Mouse (Mus musculus): ENCODE measurements around the gene Ssh3. TPM values are rescaled to one million over a fixed set of nuclear protein-coding genes. Genes with fewer than 3 reads are reported as not detected.

The Ssh3 gene
- polyA plus RNA-seq, 1 experiment from 2014 or later, result 22.7 TPM

- Histone ChIP-seq H3K27ac (ENCODE audit: low read length) (peak overlapping the region; percentile 89), H3K9ac (replicated peaks; ENCODE audit: low read depth) (peak overlapping the region; percentile 90), H3K4me1 (ENCODE audit: insufficient read depth, low read depth, low read length) (peaks cover 40% of the 10 kb centered on the region), H3K9me3 (ENCODE audit: low read length) (no peaks in the 10 kb centered on the region), H3K4me2 (replicated peaks; ENCODE audit: low read depth, low read length) (peak overlapping the region; percentile 81), H3K27me3 (replicated peaks; ENCODE audit: insufficient read depth, low read length) (no peaks in the 10 kb centered on the region), H3K4me3 (ENCODE audit: low read depth, low read length) (peak overlapping the region; percentile 80), H3K36me3 (ENCODE audit: insufficient read depth, low read length) (no peaks in the 10 kb centered on the region)
- TF ChIP-seq EP300 (IDR thresholded peaks at IDR 0.05) (no peak), CTCF (IDR thresholded peaks at IDR 0.05) (no peak)
- WGBS, result under 1% methylated on average over 37 of the region's 68 CpGs
- ATAC-seq (peak; percentile 80), DNase-seq (ENCODE audit: low spot score) (peak; percentile 66)
Observed at GRCm38 (mm10) chr19:4305491-4306189, 36.7 kb upstream of the Ssh3 start.

DNA sequence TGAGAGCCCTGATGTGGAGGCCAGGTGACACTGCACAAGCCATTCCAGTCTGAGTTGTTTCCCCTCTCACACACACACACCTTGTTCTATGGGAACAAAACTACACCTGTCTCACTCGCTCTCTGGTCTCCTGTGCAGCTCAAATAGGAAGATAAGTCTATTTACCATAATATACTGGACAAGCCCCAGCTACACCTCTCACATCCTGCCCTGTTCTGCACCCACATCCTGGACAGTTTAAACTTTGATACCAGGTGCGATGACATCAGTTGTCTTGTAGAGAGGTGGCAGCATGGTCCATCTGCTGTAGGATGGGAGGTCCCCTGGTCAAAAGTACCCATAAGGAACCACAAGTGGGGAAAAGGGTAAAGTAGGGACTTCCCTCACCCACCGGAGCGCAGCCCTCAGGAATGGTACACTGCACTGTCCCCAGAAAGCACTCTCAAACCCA lies 35.9 kb upstream of the Ssh3 start:
- no peak for TF ChIP-seq EP300 (IDR thresholded peaks at IDR 0.05)
- TF ChIP-seq CTCF (IDR thresholded peaks at IDR 0.05), result no peak
- no peaks in the 10 kb centered on the region for H3K27me3 ChIP-seq (replicated peaks; ENCODE audit: insufficient read depth, low read length)
- WGBS, result 24% methylated on average over 4 of the region's 4 CpGs
- H3K4me3 ChIP-seq (ENCODE audit: low read depth, low read length), result peak overlapping the region; percentile 80
- H3K4me2 ChIP-seq (replicated peaks; ENCODE audit: low read depth, low read length), result peak overlapping the region; percentile 81
- H3K9ac ChIP-seq (replicated peaks; ENCODE audit: low read depth), result peak overlapping the region; percentile 90
- peaks cover 46% of the 10 kb centered on the region for H3K4me1 ChIP-seq (ENCODE audit: insufficient read depth, low read depth, low read length)
- ATAC-seq, result no peak
- H3K36me3 ChIP-seq (ENCODE audit: insufficient read depth, low read length), result no peaks in the 10 kb centered on the region
- H3K27ac ChIP-seq (ENCODE audit: low read length), result peak overlapping the region; percentile 43; the same call in 1 of the 2 replicates
- DNase-seq (ENCODE audit: low spot score), result peak; percentile 30
- no peaks in the 10 kb centered on the region for H3K9me3 ChIP-seq (ENCODE audit: low read length)

DNA sequence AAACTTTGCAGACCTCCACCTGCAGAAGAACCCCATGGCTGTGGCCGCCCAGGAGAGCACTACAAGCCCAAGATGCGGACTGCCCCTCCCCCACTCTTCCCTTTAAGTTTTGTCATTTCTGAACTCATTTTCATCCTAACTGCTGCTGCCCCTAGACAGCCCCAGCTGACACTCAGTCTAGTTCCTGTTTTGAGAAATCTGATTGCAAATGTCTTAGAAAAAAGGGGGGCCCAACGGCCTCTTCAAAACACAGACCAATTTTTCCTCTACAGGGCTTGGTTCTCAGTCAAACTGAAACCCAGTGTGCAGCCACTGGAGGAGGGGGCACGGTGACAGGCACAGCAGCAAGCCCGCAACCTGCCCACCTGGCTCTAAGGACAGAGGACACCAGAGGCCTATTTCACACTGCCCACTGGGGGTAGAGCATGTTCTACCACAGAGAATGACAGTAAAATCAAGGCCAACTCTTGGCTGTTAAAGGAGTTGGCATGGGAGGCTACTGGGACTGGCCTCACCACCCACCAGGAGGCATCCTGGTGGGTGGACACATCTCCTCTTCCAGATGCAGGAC lies 35.4 kb upstream of the Ssh3 start:
- WGBS, result 46% methylated on average over 5 of the region's 5 CpGs
- H3K36me3 ChIP-seq (ENCODE audit: insufficient read depth, low read length), result no peaks in the 10 kb centered on the region
- peak overlapping the region; percentile 43; the same call in 1 of the 2 replicates for H3K27ac ChIP-seq (ENCODE audit: low read length)
- H3K4me1 ChIP-seq (ENCODE audit: insufficient read depth, low read depth, low read length), result peaks cover 51% of the 10 kb centered on the region
- no peaks in the 10 kb centered on the region for H3K27me3 ChIP-seq (replicated peaks; ENCODE audit: insufficient read depth, low read length)
- peak overlapping the region; percentile 81 for H3K4me2 ChIP-seq (replicated peaks; ENCODE audit: low read depth, low read length)
- no peak for TF ChIP-seq EP300 (IDR thresholded peaks at IDR 0.05)
- 0 out of 2 replicates have a peak, but pooled peaks have one; percentile 8 for TF ChIP-seq CTCF (IDR thresholded peaks at IDR 0.05)
- DNase-seq (ENCODE audit: low spot score) (peak; percentile 39), ATAC-seq (no peak)
- no peaks in the 10 kb centered on the region for H3K9me3 ChIP-seq (ENCODE audit: low read length)
- peak overlapping the region; percentile 90; the same call in 1 of the 2 replicates for H3K9ac ChIP-seq (replicated peaks; ENCODE audit: low read depth)
- peak overlapping the region; percentile 80 for H3K4me3 ChIP-seq (ENCODE audit: low read depth, low read length)

DNA sequence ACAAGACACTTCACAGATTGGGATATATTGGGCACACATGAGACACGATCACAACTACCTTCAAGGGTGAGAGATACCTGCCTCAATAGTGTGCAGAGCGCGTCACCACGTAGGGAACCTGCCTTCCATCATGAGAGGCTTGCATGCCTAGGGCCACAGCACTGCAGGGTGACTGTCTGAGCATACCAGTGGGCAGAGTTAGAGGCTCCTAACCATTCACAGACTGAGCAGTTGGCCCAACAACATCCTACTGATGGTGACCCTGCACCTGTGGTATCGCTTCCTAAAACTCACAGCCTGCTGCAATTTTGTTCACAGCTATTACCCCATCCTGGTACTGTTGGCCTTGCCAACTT lies 34.6 kb upstream of the Ssh3 start:
- WGBS, result 82% methylated on average over 5 of the region's 5 CpGs
- ATAC-seq (no peak), DNase-seq (ENCODE audit: low spot score) (no peak)
- Histone ChIP-seq H3K27me3 (replicated peaks; ENCODE audit: insufficient read depth, low read length) (no peaks in the 10 kb centered on the region), H3K4me2 (replicated peaks; ENCODE audit: low read depth, low read length) (peak overlapping the region; percentile 81; the same call in 1 of the 2 replicates), H3K9me3 (ENCODE audit: low read length) (no peaks in the 10 kb centered on the region), H3K27ac (ENCODE audit: low read length) (no peak overlapping the region), H3K4me1 (ENCODE audit: insufficient read depth, low read depth, low read length) (peaks cover 51% of the 10 kb centered on the region), H3K36me3 (ENCODE audit: insufficient read depth, low read length) (no peaks in the 10 kb centered on the region), H3K9ac (replicated peaks; ENCODE audit: low read depth) (no peak overlapping the region), H3K4me3 (ENCODE audit: low read depth, low read length) (no peak overlapping the region)
- no peak for TF ChIP-seq CTCF (IDR thresholded peaks at IDR 0.05)
- no peak for TF ChIP-seq EP300 (IDR thresholded peaks at IDR 0.05)

- WGBS, result 56% methylated on average over 7 of the region's 7 CpGs
- TF ChIP-seq CTCF (IDR thresholded peaks at IDR 0.05) (no peak), EP300 (IDR thresholded peaks at IDR 0.05) (no peak)
- Histone ChIP-seq H3K4me3 (ENCODE audit: low read depth, low read length) (no peak overlapping the region), H3K36me3 (ENCODE audit: insufficient read depth, low read length) (no peaks in the 10 kb centered on the region), H3K9me3 (ENCODE audit: low read length) (no peaks in the 10 kb centered on the region), H3K4me2 (replicated peaks; ENCODE audit: low read depth, low read length) (peak overlapping the region; percentile 11; the same call in 1 of the 2 replicates), H3K9ac (replicated peaks; ENCODE audit: low read depth) (0 out of 2 replicates have a peak overlapping the region, but pooled peaks have one; percentile 5), H3K4me1 (ENCODE audit: insufficient read depth, low read depth, low read length) (peaks cover 53% of the 10 kb centered on the region), H3K27me3 (replicated peaks; ENCODE audit: insufficient read depth, low read length) (no peaks in the 10 kb centered on the region), H3K27ac (ENCODE audit: low read length) (peak overlapping the region; percentile 51; the same call in 1 of the 2 replicates)
- ATAC-seq, result no peak
- no peak for DNase-seq (ENCODE audit: low spot score)
Observed at GRCm38 (mm10) chr19:4302936-4303639, 34.1 kb upstream of the Ssh3 start.

Data from lung, postnatal 0 days (tissue).